Mouse (Mus musculus): ENCODE measurements around the gene Gm21887. TPM values are rescaled to one million over a fixed set of nuclear protein-coding genes. Genes with fewer than 3 reads are reported as not detected.
"Not testable (repeated sequence)": the region's sequence is repeated elsewhere in the genome, so short reads cannot be mapped to it uniquely, and the experiment has no call there.

The Gm21887 gene
- polyA plus RNA-seq, 1 experiment from 2014 or later: 202 TPM

DNA sequence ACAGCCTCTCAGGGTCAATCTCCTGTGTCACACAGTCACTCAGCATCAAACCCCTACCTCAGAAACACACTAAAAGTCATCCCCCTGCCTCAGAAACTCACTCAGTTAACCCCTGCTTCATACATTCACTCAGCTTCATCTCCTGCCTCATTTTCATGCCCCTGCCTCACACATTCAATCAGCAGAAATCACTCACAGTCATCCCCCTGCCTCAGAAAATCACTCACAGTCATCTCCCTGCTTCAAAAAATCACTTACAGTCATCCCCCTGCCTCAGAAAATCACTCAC, 1.3 kb upstream of the Gm21887 start:
- not testable (repeated sequence) for H3K4me1 ChIP-seq (replicated peaks; ENCODE audit: control insufficient read depth, insufficient read depth, low read length); H3K4me2 ChIP-seq (ENCODE audit: low read depth, low read length); ATAC-seq (ENCODE audit: low read depth); H3K27me3 ChIP-seq (ENCODE audit: control insufficient read depth, insufficient read depth, low read depth, low read length); H3K27ac ChIP-seq (ENCODE audit: low read length); H3K4me3 ChIP-seq (ENCODE audit: low read length); H3K9ac ChIP-seq (ENCODE audit: low read length)
- Histone ChIP-seq H3K36me3 (ENCODE audit: control insufficient read depth, insufficient read depth, low read length) (peaks cover 10% of the 10 kb centered on the region), H3K9me3 (ENCODE audit: control insufficient read depth, low read length) (peaks cover 28% of the 10 kb centered on the region)

DNA sequence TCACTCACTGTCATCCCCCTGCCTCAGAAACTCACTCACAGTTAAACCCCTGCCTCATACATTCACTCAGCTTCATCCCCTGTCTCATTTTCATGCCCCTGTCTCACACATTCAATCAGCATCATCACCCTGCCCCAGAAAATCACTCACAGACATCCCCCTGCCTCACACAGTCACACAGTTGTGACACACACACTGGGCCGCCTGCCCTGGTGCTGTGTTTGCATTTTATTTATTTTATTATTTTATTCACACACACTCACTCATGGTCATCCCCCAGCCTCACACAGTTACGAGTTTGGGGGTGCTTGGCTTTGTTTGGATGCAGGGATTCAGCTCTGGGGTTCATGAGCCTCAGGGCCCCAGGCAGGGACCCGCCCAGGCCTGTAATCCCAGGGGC, 875 bp upstream of the Gm21887 start:
- not testable (repeated sequence) for ATAC-seq (ENCODE audit: low read depth); H3K27ac ChIP-seq (ENCODE audit: low read length); H3K4me2 ChIP-seq (ENCODE audit: low read depth, low read length); H3K27me3 ChIP-seq (ENCODE audit: control insufficient read depth, insufficient read depth, low read depth, low read length); H3K4me3 ChIP-seq (ENCODE audit: low read length); H3K4me1 ChIP-seq (replicated peaks; ENCODE audit: control insufficient read depth, insufficient read depth, low read length); H3K9ac ChIP-seq (ENCODE audit: low read length)
- WGBS: 36% methylated on average over 3 of the region's 3 CpGs
- H3K9me3 ChIP-seq (ENCODE audit: control insufficient read depth, low read length): peaks cover 28% of the 10 kb centered on the region
- peaks cover 10% of the 10 kb centered on the region for H3K36me3 ChIP-seq (ENCODE audit: control insufficient read depth, insufficient read depth, low read length)

DNA sequence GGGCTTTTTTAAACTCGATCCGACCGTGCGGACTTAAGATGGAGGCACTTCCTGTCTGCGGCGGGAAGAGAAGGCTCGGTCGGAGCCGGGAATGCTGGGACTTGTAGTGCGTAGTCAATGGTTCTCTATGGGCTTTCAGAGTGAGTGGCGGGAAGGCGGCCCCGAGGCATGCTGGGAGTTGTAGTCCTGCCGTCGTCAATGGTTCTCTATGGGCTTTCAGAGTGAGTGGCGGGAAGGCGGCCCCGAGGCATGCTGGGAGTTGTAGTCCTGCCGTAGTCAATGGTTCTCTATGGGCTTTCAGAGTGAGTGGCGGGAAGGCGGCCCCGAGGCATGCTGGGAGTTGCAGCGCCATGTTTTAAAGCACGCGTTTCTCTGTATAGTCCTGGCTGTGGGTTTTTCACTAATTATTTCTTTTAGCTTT, 352 bp downstream of the Gm21887 start:
- 54% methylated on average over 25 of the region's 25 CpGs for WGBS
- H3K4me1 ChIP-seq (replicated peaks; ENCODE audit: control insufficient read depth, insufficient read depth, low read length); H3K27me3 ChIP-seq (ENCODE audit: control insufficient read depth, insufficient read depth, low read depth, low read length); H3K4me2 ChIP-seq (ENCODE audit: low read depth, low read length): not testable (repeated sequence)
- peak; percentile 97 for ATAC-seq (ENCODE audit: low read depth)
- H3K4me3 ChIP-seq (ENCODE audit: low read length): peak overlapping the region; percentile 56
- H3K9ac ChIP-seq (ENCODE audit: low read length): peak overlapping the region; percentile 70
- peak overlapping the region; percentile 67 for H3K27ac ChIP-seq (ENCODE audit: low read length)
- H3K9me3 ChIP-seq (ENCODE audit: control insufficient read depth, low read length): peaks cover 28% of the 10 kb centered on the region
- H3K36me3 ChIP-seq (ENCODE audit: control insufficient read depth, insufficient read depth, low read length): peaks cover 10% of the 10 kb centered on the region

DNA sequence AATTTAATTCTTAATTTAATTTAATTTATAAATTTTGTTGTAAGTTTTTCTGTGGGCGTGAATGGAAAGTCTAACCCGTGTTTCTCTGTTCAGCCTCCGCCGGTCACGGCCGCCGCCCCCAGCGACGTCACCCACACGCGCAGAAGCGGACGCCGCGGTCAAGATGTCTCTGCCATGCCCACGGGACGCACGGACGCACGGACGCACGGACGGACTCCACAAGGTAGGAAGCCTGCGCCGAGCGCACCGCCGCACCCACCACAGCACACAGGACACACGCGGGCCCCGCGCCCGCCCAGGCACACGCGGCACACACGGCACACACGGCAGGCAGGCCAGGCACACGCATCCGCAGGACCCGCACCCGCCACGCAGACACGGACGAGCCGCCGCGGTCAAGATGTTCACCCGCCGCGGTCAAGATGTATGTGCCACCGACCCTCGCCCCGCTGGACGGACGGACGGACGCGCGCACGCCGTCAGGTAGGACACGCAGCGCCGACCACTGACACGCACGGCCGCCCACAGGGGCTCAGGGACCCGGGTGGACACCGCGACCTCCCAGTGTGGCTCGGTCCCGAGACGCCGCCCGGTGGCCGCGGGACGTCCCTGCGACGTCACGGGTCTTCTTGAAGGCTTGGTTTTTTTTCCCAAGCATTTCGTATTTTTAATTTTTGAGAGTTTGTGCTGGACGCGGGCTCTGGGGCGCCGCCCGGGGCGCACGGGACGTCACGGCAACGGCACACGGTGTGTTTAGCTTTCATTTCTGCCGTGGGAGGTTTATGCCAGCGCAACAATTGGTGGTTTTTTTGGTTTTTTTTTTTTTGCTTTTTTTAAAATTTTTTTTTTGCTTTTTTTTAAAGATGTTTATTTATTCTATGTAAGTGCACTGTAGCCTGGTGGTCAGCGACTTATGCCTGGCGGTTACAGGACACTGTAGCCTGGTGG, 1.4 kb downstream of the Gm21887 start:
- H3K27me3 ChIP-seq (ENCODE audit: control insufficient read depth, insufficient read depth, low read depth, low read length); H3K27ac ChIP-seq (ENCODE audit: low read length); H3K9ac ChIP-seq (ENCODE audit: low read length); H3K4me1 ChIP-seq (replicated peaks; ENCODE audit: control insufficient read depth, insufficient read depth, low read length): not testable (repeated sequence)
- 78% methylated on average over 97 of the region's 97 CpGs for WGBS
- H3K4me2 ChIP-seq (ENCODE audit: low read depth, low read length): peak overlapping the region; percentile 36; the same call in 1 of the 2 replicates
- peaks cover 28% of the 10 kb centered on the region for H3K9me3 ChIP-seq (ENCODE audit: control insufficient read depth, low read length)
- ATAC-seq (ENCODE audit: low read depth): peak; percentile 8
- H3K36me3 ChIP-seq (ENCODE audit: control insufficient read depth, insufficient read depth, low read length): peaks cover 10% of the 10 kb centered on the region
- H3K4me3 ChIP-seq (ENCODE audit: low read length): peak overlapping the region; percentile 36

DNA sequence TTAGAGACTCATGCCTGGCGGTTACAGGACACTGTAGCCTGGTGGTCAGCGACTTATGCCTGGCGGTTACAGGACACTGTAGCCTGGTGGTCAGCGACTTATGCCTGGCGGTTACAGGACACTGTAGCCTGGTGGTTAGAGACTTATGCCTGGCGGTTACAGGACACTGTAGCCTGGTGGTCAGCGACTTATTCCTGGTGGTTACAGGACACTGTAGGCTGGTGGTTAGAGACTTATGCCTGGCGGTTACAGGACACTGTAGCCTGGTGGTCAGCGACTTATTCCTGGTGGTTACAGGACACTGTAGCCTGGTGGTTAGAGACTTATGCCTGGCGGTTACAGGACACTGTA, 2.0 kb downstream of the Gm21887 start:
- not testable (repeated sequence) for H3K9ac ChIP-seq (ENCODE audit: low read length); H3K27ac ChIP-seq (ENCODE audit: low read length); H3K4me1 ChIP-seq (replicated peaks; ENCODE audit: control insufficient read depth, insufficient read depth, low read length); ATAC-seq (ENCODE audit: low read depth); H3K4me3 ChIP-seq (ENCODE audit: low read length); H3K4me2 ChIP-seq (ENCODE audit: low read depth, low read length); H3K27me3 ChIP-seq (ENCODE audit: control insufficient read depth, insufficient read depth, low read depth, low read length)
- H3K9me3 ChIP-seq (ENCODE audit: control insufficient read depth, low read length): peaks cover 28% of the 10 kb centered on the region
- peaks cover 10% of the 10 kb centered on the region for H3K36me3 ChIP-seq (ENCODE audit: control insufficient read depth, insufficient read depth, low read length)
- 100% methylated on average over 1 of the region's 10 CpGs for WGBS

DNA sequence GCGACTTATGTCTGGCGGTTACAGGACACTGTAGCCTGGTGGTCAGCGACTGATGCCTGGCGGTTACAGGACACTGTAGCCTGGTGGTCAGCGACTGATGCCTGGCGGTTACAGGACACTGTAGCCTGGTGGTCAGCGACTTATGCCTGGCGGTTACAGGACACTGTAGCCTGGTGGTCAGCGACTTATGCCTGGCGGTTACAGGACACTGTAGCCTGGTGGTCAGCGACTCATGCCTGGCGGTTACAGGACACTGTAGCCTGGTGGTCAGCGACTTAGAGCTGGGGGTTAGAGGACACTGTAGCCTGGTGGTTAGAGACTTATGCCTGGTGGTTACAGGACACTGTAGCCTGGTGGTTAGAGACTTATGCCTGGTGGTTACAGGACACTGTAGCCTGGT, 4.0 kb downstream of the Gm21887 start:
- no CpG with 5 or more reads among the region's 13 CpGs for WGBS
- not testable (repeated sequence) for H3K4me1 ChIP-seq (replicated peaks; ENCODE audit: control insufficient read depth, insufficient read depth, low read length); H3K4me3 ChIP-seq (ENCODE audit: low read length); H3K4me2 ChIP-seq (ENCODE audit: low read depth, low read length); H3K9ac ChIP-seq (ENCODE audit: low read length); H3K27ac ChIP-seq (ENCODE audit: low read length); ATAC-seq (ENCODE audit: low read depth); H3K27me3 ChIP-seq (ENCODE audit: control insufficient read depth, insufficient read depth, low read depth, low read length)
- Histone ChIP-seq H3K36me3 (ENCODE audit: control insufficient read depth, insufficient read depth, low read length) (peaks cover 18% of the 10 kb centered on the region), H3K9me3 (ENCODE audit: control insufficient read depth, low read length) (peaks cover 27% of the 10 kb centered on the region)

DNA sequence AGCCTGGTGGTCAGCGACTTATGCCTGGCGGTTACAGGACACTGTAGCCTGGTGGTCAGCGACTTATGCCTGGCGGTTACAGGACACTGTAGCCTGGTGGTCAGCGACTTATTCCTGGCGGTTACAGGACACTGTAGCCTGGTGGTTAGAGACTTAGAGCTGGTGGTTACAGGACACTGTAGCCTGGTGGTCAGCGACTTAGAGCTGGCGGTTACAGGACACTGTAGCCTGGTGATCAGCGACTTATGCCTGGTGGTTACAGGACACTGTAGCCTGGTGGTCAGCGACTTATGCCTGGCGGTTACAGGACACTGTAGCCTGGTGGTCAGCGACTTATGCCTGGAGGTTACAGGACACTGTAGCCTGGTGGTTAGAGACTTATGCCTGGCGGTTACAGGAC, 4.6 kb downstream of the Gm21887 start:
- Histone ChIP-seq H3K36me3 (ENCODE audit: control insufficient read depth, insufficient read depth, low read length) (peaks cover 24% of the 10 kb centered on the region), H3K9me3 (ENCODE audit: control insufficient read depth, low read length) (peaks cover 29% of the 10 kb centered on the region)
- ATAC-seq (ENCODE audit: low read depth); H3K4me1 ChIP-seq (replicated peaks; ENCODE audit: control insufficient read depth, insufficient read depth, low read length); H3K4me3 ChIP-seq (ENCODE audit: low read length); H3K4me2 ChIP-seq (ENCODE audit: low read depth, low read length); H3K9ac ChIP-seq (ENCODE audit: low read length); H3K27ac ChIP-seq (ENCODE audit: low read length); H3K27me3 ChIP-seq (ENCODE audit: control insufficient read depth, insufficient read depth, low read depth, low read length): not testable (repeated sequence)
- 82% methylated on average over 2 of the region's 13 CpGs for WGBS

DNA sequence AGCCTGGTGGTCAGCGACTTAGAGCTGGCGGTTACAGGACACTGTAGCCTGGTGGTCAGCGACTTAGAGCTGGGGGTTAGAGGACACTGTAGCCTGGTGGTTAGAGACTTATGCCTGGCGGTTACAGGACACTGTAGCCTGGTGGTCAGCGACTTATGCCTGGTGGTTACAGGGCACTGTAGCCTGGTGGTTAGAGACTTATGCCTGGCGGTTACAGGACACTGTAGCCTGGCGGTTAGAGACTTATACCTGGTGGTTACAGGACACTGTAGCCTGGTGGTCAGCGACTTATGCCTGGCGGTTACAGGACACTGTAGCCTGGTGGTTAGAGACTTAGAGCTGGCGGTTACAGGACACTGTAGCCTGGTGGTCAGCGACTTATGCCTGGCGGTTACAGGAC, 6.4 kb downstream of the Gm21887 start:
- not testable (repeated sequence) for H3K27me3 ChIP-seq (ENCODE audit: control insufficient read depth, insufficient read depth, low read depth, low read length); H3K27ac ChIP-seq (ENCODE audit: low read length); H3K9ac ChIP-seq (ENCODE audit: low read length); H3K4me3 ChIP-seq (ENCODE audit: low read length); ATAC-seq (ENCODE audit: low read depth); H3K4me1 ChIP-seq (replicated peaks; ENCODE audit: control insufficient read depth, insufficient read depth, low read length); H3K4me2 ChIP-seq (ENCODE audit: low read depth, low read length)
- Histone ChIP-seq H3K36me3 (ENCODE audit: control insufficient read depth, insufficient read depth, low read length) (peaks cover 34% of the 10 kb centered on the region), H3K9me3 (ENCODE audit: control insufficient read depth, low read length) (peaks cover 19% of the 10 kb centered on the region)
- WGBS: 84% methylated on average over 10 of the region's 12 CpGs

DNA sequence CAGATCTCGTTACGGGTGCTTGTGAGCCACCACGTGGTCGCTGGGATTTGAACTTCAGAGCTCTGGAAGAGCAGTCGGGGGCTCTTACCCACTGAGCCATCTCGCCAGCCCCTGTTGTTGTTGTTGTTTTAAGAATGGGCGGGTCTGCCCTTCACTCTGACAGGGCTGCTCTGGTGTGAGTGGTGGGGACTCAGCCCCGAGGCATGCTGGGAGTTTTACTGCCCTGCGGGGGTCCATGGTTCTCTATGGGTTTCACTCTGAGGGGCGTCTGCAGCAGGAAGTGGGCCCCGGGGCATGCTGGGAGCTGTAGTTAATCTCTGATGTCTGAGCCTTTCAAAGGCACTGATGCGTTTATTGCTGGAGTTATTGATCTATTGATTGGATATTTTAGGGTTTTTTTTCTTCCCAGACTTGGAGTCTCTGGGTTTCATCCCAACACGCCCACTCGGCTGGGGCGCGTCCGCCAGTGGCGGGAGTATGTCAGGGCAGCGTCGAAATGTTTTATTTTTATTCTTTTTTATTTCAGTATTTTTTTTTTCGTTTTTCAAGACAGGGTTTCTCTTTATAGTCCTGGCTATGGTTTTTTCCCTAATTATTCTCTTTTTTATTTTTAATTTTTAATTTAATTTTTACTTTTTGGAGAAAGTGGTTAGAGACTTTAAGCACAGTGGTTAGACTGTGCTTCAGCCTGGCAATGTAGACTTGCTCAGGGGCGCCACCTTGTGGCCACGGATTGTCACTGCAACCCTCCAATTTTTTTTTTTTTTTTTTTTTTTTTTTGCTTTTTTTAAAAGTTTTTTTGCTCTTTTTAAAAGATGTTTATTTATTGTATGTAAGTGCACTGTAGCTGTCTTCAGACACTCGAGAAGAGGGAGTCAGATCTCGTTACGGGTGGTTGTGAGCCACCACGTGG, 8.1 kb downstream of the Gm21887 start:
- H3K9ac ChIP-seq (ENCODE audit: low read length); H3K4me1 ChIP-seq (replicated peaks; ENCODE audit: control insufficient read depth, insufficient read depth, low read length); H3K4me3 ChIP-seq (ENCODE audit: low read length); H3K27ac ChIP-seq (ENCODE audit: low read length); H3K27me3 ChIP-seq (ENCODE audit: control insufficient read depth, insufficient read depth, low read depth, low read length): not testable (repeated sequence)
- peaks cover 16% of the 10 kb centered on the region for H3K9me3 ChIP-seq (ENCODE audit: control insufficient read depth, low read length)
- peak overlapping the region; percentile 0; the same call in 1 of the 2 replicates for H3K4me2 ChIP-seq (ENCODE audit: low read depth, low read length)
- peak; percentile 87 for ATAC-seq (ENCODE audit: low read depth)
- peaks cover 35% of the 10 kb centered on the region for H3K36me3 ChIP-seq (ENCODE audit: control insufficient read depth, insufficient read depth, low read length)
- whole genome bisulfite sequencing: 53% methylated on average over 27 of the region's 27 CpGs
